Mouse (Mus musculus) C2C12 (cell line): ENCODE results near the gene Rrp1.

Source experiments
- CEBPB ChIP-seq: IDR thresholded peaks from one replicate; pipeline ENCODE4 v1.6.1; 2011; ENCODE audit warnings: low read depth, mild to moderate bottlenecking, control low read depth, moderate library complexity
- CTCF ChIP-seq: IDR thresholded peaks from one replicate; pipeline ENCODE4 v1.5.1; 2011; ENCODE audit not compliant: control insufficient read depth, insufficient read depth, insufficient read length
- MAX ChIP-seq: IDR thresholded peaks from one replicate; pipeline ENCODE4 v1.6.1; 2011; ENCODE audit warnings: mild to moderate bottlenecking, control low read depth
- MYOD1 ChIP-seq: IDR thresholded peaks from one replicate; pipeline ENCODE4 v1.6.1; 2011; ENCODE audit warnings: low read depth; ENCODE audit not compliant: control insufficient read depth, insufficient read length
- MYOG ChIP-seq: IDR thresholded peaks from one replicate; pipeline ENCODE4 v1.6.1; 2011; ENCODE audit not compliant: control insufficient read depth, insufficient read length; ENCODE audit errors: extremely low read depth
- USF1 ChIP-seq: IDR thresholded peaks from one replicate; pipeline ENCODE4 v1.6.1; 2011; ENCODE audit warnings: low read depth, mild to moderate bottlenecking, control low read depth, moderate library complexity

GRCm38 (mm10) chr10:78395377-78395776 lies 17.5 kb downstream of the Rrp1 start:
- TF ChIP-seq CTCF (no peak), USF1 (no peak), MAX (no peak), MYOD1 (no peak), CEBPB (no peak), MYOG (no peak)
